Mouse (Mus musculus): ENCODE data around the gene Olfr444. TPM values are rescaled to one million over a fixed set of nuclear protein-coding genes. Genes with fewer than 3 reads are reported as not detected.

Gene Olfr444
- not detected for polyA plus RNA-seq (2014; fragmentation: Illumina TruSeq; extraction: RNeasy Lipid Tissue Mini Kit (QIAGEN cat#74804); ENCODE audit: insufficient read depth, low read depth, low replicate concordance)

DNA sequence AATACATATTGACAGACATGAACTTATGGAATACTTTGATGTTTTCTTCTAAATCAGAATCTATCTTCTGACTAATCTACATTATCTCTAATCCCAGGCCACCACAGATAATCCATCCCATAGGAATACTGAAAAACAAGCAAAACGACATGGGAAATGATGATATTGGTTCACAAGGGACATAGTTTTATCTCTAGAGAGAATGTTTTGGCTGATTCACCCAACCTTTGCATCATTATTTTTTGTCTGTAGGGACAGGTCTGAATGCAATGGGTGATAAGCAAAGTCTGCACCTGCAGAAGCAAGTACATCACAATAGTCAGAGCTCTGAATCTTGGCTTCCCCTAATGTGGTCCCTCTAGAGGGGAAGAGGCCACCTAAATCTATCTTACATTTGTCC, at the start of gene Olfr444:
Olfr444 (plus strand) TSS at position 301 of the 400 bp plus-strand sequence.

GRCm38 (mm10) chr6:42908578-42908977, 40.3 kb upstream of the Olfr444 start, which contains the start of gene Olfr447:
Gene Olfr447, plus strand, starts transcription at chr6:42908878.

GRCm38 (mm10) chr6:42921077-42921476, 27.8 kb upstream of the Olfr444 start, which contains the start of gene Olfr446:
Gene Olfr446, plus strand, starts transcription at chr6:42921377.

Other genes with a start within 250 kb of the Olfr444 start
- 12.5 TPM for gene Tcaf1, start 239.0 kb upstream of the Olfr444 start, polyA plus RNA-seq (2014; fragmentation: Illumina TruSeq; extraction: RNeasy Lipid Tissue Mini Kit (QIAGEN cat#74804); ENCODE audit: insufficient read depth, low read depth, low replicate concordance)
- gene Olfr453, start 209.7 kb upstream of the Olfr444 start, polyA plus RNA-seq (2014; fragmentation: Illumina TruSeq; extraction: RNeasy Lipid Tissue Mini Kit (QIAGEN cat#74804); ENCODE audit: insufficient read depth, low read depth, low replicate concordance), result not detected
- gene Olfr38, start 192.7 kb upstream of the Olfr444 start, polyA plus RNA-seq (2014; fragmentation: Illumina TruSeq; extraction: RNeasy Lipid Tissue Mini Kit (QIAGEN cat#74804); ENCODE audit: insufficient read depth, low read depth, low replicate concordance), result not detected
- gene Olfr452, start 164.0 kb upstream of the Olfr444 start, polyA plus RNA-seq (2014; fragmentation: Illumina TruSeq; extraction: RNeasy Lipid Tissue Mini Kit (QIAGEN cat#74804); ENCODE audit: insufficient read depth, low read depth, low replicate concordance), result not detected
- gene Olfr450, start 137.1 kb upstream of the Olfr444 start, polyA plus RNA-seq (2014; fragmentation: Illumina TruSeq; extraction: RNeasy Lipid Tissue Mini Kit (QIAGEN cat#74804); ENCODE audit: insufficient read depth, low read depth, low replicate concordance), result not detected
- gene Olfr449, start 114.7 kb upstream of the Olfr444 start, polyA plus RNA-seq (2014; fragmentation: Illumina TruSeq; extraction: RNeasy Lipid Tissue Mini Kit (QIAGEN cat#74804); ENCODE audit: insufficient read depth, low read depth, low replicate concordance), result not detected
- gene Olfr448, start 58.6 kb upstream of the Olfr444 start, polyA plus RNA-seq (2014; fragmentation: Illumina TruSeq; extraction: RNeasy Lipid Tissue Mini Kit (QIAGEN cat#74804); ENCODE audit: insufficient read depth, low read depth, low replicate concordance), result not detected
- not detected for gene Olfr447, start 40.2 kb upstream of the Olfr444 start, polyA plus RNA-seq (2014; fragmentation: Illumina TruSeq; extraction: RNeasy Lipid Tissue Mini Kit (QIAGEN cat#74804); ENCODE audit: insufficient read depth, low read depth, low replicate concordance)
- gene Olfr446, start 27.7 kb upstream of the Olfr444 start, polyA plus RNA-seq (2014; fragmentation: Illumina TruSeq; extraction: RNeasy Lipid Tissue Mini Kit (QIAGEN cat#74804); ENCODE audit: insufficient read depth, low read depth, low replicate concordance), result not detected
- gene Olfr441, start 157.3 kb downstream of the Olfr444 start, polyA plus RNA-seq (2014; fragmentation: Illumina TruSeq; extraction: RNeasy Lipid Tissue Mini Kit (QIAGEN cat#74804); ENCODE audit: insufficient read depth, low read depth, low replicate concordance), result not detected
- not detected for gene Olfr237-ps1, start 197.5 kb downstream of the Olfr444 start, polyA plus RNA-seq (2014; fragmentation: Illumina TruSeq; extraction: RNeasy Lipid Tissue Mini Kit (QIAGEN cat#74804); ENCODE audit: insufficient read depth, low read depth, low replicate concordance)
- gene Olfr437, start 214.2 kb downstream of the Olfr444 start, polyA plus RNA-seq (2014; fragmentation: Illumina TruSeq; extraction: RNeasy Lipid Tissue Mini Kit (QIAGEN cat#74804); ENCODE audit: insufficient read depth, low read depth, low replicate concordance), result not detected
- not detected for gene Olfr13, start 223.1 kb downstream of the Olfr444 start, polyA plus RNA-seq (2014; fragmentation: Illumina TruSeq; extraction: RNeasy Lipid Tissue Mini Kit (QIAGEN cat#74804); ENCODE audit: insufficient read depth, low read depth, low replicate concordance)
- not detected for gene Olfr435, start 248.1 kb downstream of the Olfr444 start, polyA plus RNA-seq (2014; fragmentation: Illumina TruSeq; extraction: RNeasy Lipid Tissue Mini Kit (QIAGEN cat#74804); ENCODE audit: insufficient read depth, low read depth, low replicate concordance)

All from lung, adult 10 weeks (tissue).